Mouse (Mus musculus): ENCODE results near the gene Olfr357.

Gene Olfr357
- long read RNA-seq, experiment 1, result 0 reads
- long read RNA-seq, experiment 2, result 0 reads

GRCm38 (mm10) chr2:36993527-36993926 lies at the start of gene Olfr357:
Gene Olfr357 (plus strand): TSS chr2:36993827.
- intact Hi-C loops (cut with DNase I), result no loop called here

GRCm38 (mm10) chr2:36997030-36997429 lies 3.4 kb downstream of the Olfr357 start:
- intact Hi-C loops (cut with DNase I), result no loop called here

- intact Hi-C loops (cut with DNase I), result no loop called here
These were observed 15.6 kb downstream of the Olfr357 start, which contains the start of gene Olfr358 for GRCm38 (mm10) chr2:37009235-37009634. Gene Olfr358 (minus strand): TSS chr2:37009335.

All from adrenal gland (tissue).